Mouse (Mus musculus): ENCODE measurements around the gene Adgrl3. TPM values are rescaled to one million over a fixed set of nuclear protein-coding genes. Genes with fewer than 3 reads are reported as not detected.
"Not testable (repeated sequence)": the region's sequence is repeated elsewhere in the genome, so short reads cannot be mapped to it uniquely, and the experiment has no call there.

Gene Adgrl3
- total RNA-seq, 2 experiments from 2014 or later, result 3.7 to 4.3 TPM

DNA sequence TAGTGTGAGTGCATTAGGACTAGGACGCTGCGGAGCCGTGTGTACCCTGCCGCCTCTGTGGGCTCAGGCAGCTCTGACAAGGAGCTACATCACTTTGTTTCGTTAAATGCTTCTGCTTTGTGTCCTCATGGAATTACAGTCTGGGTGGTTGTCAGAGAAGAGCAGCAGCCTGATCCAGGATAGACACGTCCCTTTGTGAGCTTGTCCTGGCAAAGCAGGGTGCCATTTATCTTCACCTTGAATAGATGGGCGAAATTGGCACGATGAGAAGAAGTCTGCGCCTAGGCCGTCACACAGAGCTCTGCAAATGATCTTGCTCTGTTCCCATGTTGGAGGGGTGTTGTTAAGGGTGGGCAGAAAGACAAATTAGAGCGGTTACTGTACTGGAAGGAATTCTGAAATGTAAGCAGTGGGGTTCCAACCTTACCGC is 504.6 kb downstream of the Adgrl3 start:
- intact Hi-C loops (cut with DNase I), result loop anchor here (5.0 kb wide), 1 partner anchor 823 kb away; no protein-coding TSS in a partner anchor
- no peak for DNase-seq (ENCODE audit: low spot score)

DNA sequence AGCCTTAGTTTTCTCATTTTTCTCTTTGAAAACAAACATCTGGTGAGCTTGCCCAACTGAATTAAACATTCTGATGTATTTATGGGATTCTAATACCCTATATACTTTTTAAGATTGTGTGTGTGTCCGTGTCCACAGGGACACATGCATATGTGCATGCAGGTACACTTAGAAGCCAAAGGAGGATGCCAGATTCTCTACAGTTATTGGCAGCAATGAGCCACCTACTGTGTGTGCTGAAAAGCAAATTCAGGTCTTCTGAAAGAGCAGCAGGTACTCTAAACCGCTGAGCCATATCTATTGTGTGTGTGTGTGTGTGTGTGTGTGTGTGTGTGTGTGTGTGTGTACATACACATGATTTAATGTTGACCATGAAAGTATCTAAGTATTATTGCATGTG is 505.4 kb downstream of the Adgrl3 start:
- intact Hi-C loops (cut with DNase I), result no loop called here
- no peak for DNase-seq (ENCODE audit: low spot score)

- intact Hi-C loops (cut with DNase I), result no loop called here
- no peak for DNase-seq (ENCODE audit: low spot score)
These were observed 511.7 kb downstream of the Adgrl3 start for GRCm38 (mm10) chr5:81531639-81532038.

DNA sequence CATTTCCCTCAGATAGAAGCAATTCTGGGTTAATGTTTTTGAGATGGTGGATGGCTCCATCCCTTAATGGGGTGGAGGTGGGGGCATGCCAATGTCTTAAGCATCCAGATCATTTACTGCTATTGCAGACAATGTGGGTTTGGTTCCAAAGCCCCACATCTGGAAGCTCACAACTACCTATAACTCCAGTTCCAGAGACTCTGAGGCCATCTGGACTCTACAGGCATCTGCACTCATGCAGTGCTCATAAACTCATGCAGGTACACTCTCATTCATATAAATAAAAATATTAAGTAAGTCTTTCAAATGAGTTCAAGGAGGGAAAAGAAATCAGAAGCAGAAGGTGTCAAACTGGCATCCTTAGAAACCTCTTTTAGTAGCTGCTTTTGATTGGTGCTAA is 530.3 kb downstream of the Adgrl3 start:
- DNase-seq (ENCODE audit: low spot score), result no peak
- intact Hi-C loops (cut with DNase I), result no loop called here

- intact Hi-C loops (cut with DNase I); DNase-seq (ENCODE audit: low spot score): not testable (repeated sequence)
These were observed 535.2 kb downstream of the Adgrl3 start for GRCm38 (mm10) chr5:81555149-81555548.

DNA sequence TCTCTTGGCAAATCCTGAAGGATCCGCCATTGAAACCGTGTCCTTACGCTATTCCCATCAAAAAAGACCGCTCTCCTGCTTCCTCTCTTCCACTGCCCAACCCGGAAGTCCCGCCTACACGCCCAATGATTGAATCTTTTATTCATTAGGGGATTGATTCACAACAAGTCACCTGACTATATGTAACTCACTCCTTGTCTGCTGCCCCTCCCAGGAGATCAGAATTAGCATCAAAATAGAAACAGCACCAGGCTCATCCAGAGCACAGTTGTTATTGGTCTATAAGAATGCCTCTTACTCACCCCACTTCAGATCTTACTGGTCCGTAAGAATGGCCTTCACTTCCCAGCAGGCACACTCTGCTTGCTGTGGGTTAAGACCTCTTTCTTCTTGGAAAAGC is 536.1 kb downstream of the Adgrl3 start:
- intact Hi-C loops (cut with DNase I), result no loop called here
- no peak for DNase-seq (ENCODE audit: low spot score)

- intact Hi-C loops (cut with DNase I), result no loop called here
These were observed 539.0 kb downstream of the Adgrl3 start for GRCm38 (mm10) chr5:81558965-81559364.

DNA sequence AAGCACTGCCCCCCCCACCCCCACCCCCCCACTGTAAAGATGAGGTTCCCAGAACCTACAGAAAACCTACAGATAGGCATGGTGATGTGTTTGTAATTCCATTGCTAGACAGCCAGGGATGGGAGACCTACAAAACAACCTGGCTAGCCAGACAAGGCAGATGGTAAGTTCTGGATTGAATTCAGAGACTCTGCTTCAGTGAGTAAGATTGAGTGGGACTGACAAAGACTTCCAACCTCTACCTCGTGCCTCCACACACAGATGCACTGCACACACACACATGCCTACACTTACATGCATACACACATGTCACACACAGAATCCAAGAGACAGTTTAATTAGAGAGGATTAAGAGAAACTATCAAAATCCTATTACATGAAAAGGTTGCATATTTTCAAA is 544.4 kb downstream of the Adgrl3 start:
- no peak for DNase-seq (ENCODE audit: low spot score)
- intact Hi-C loops (cut with DNase I), result no loop called here

More at GRCm38 (mm10) chr5:81558965-81559364, 539.0 kb downstream of the Adgrl3 start:
- no peak for DNase-seq (ENCODE audit: low spot score)

DNA sequence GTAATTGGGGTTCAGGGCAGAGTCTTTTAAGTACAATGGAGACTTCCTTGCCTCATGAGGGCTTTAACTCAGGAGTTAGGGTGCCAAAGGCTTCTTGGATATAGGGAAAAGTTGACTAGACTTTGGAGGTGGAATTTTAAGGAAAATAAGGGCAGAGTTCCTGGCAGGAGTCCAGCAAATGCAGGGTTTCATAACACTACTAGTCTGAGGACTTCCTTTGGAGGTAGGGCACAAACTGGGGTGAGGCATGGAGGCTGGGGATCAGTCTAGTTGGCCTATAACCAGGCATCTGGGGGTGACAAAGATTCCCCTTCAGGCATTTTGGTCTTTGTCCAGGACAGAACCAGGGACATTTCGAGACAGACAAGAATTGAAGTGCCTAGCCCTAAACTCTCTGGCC is 546.6 kb downstream of the Adgrl3 start:
- intact Hi-C loops (cut with DNase I), result no loop called here
- no peak for DNase-seq (ENCODE audit: low spot score)

GRCm38 (mm10) chr5:81568743-81569142 is 548.8 kb downstream of the Adgrl3 start:
- DNase-seq (ENCODE audit: low spot score), result peak; percentile 3
- intact Hi-C loops (cut with DNase I), result no loop called here

DNA sequence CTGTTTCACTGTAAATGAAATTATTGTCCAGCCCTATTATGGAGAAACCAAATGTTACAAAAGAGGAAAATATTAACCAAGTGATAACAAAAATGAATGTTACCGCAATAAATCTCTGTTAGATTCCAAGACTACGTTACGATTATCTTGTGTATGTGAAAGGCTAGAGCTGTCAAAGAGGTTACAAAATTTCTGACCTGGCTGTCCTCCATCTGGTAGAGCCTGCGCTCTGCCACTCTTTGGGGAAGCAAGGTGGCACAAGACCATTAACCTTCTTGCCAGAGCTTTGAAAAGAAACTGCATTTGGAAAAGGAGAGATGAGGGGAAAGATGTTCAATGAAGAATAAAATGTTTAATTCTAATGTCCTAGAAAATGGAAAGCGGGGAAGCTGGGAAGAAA is 562.9 kb downstream of the Adgrl3 start:
- DNase-seq (ENCODE audit: low spot score), result no peak
- intact Hi-C loops (cut with DNase I), result no loop called here

- DNase-seq (ENCODE audit: low spot score), result no peak
- intact Hi-C loops (cut with DNase I), result no loop called here
These were observed 563.5 kb downstream of the Adgrl3 start for GRCm38 (mm10) chr5:81583425-81583824.

- no peak for DNase-seq (ENCODE audit: low spot score)
- intact Hi-C loops (cut with DNase I), result no loop called here
These were observed 565.0 kb downstream of the Adgrl3 start for GRCm38 (mm10) chr5:81584945-81585344.

DNA sequence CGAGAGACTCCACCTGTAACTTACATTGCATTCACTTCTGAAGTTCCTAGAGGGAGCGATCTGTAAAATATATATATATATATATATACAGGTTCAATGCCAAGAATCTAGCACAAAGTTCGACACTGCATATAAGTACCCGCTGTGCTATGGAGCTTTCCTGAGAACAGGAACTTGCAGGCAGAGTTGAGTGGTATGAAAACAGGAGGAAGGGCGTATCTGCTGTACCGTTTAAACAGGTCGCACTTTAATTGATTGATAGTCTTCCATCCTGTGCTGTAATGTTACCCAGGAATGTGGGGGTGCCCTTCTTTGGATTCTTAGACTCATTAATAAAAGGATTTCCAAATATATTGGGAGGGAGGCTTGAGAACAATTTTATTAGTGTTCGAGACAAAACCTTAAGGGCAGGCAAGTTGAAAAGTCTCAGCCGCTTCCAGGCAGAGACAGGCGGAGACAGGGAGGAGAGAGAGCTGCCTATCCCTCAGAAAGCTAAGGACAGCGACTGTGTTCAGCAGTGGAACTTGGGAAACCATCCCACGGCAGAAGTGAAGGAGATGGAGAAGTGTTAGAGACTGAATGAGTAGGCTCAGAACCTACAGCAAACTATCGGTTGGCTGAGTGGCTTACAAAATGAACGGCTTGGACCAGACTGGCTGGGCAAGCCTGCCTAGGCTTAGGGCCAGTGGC is 570.2 kb downstream of the Adgrl3 start:
- intact Hi-C loops (cut with DNase I), result no loop called here
- DNase-seq (ENCODE audit: low spot score), result no peak

GRCm38 (mm10) chr5:81591481-81591880 is 571.5 kb downstream of the Adgrl3 start:
- no peak for DNase-seq (ENCODE audit: low spot score)
- intact Hi-C loops (cut with DNase I), result no loop called here

DNA sequence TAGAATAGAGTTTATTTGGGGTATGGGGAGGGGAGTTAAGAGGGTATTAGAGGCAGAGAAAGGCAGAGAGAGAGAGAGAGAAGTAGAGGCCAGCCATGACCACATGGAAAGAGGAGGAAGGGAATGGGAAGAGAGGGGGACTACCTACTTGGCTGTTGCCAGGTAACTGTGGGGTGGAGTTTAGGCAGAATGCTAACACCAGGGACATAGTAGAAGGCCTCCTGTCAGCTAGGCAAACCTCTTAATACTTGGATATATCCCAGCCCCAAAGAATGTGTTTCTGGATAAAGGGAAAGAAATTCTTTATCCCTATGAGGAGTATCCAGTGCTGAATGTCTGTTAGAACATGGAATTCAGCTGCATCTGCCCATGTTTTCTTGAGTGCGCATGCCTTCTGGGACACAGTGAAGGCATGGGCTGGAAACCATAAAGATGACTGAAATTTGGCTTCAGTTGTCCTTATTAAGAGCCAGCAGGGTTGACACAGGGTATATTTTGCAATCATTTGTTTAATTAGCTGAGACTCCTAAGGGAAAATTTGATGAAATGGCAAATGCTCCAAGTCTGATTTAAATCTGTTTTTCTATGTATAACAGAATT is 573.6 kb downstream of the Adgrl3 start:
- DNase-seq (ENCODE audit: low spot score), result no peak
- intact Hi-C loops (cut with DNase I), result no loop called here

DNA sequence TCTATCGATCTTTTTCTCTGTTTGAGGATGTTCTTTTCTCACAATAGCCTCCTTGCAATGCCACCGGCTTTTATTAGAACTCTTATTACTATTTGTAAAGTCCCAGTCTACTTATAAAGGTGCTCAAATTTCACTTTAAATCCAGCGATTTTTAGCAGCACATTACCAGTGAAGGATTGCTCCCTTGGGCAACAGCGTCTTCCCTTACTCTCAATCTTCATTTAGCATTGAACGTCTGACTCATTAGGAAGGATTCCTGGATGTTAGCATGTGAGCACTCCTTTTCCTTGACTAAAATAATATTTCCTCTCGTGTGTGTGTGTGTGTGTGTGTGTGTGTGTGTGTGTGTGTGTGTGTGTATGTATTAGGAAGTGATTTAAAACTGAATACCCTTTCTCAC is 578.1 kb downstream of the Adgrl3 start:
- intact Hi-C loops (cut with DNase I), result no loop called here
- no peak for DNase-seq (ENCODE audit: low spot score)

- intact Hi-C loops (cut with DNase I), result no loop called here
- DNase-seq (ENCODE audit: low spot score), result no peak
These were observed 583.0 kb downstream of the Adgrl3 start for GRCm38 (mm10) chr5:81602889-81603288.

DNA sequence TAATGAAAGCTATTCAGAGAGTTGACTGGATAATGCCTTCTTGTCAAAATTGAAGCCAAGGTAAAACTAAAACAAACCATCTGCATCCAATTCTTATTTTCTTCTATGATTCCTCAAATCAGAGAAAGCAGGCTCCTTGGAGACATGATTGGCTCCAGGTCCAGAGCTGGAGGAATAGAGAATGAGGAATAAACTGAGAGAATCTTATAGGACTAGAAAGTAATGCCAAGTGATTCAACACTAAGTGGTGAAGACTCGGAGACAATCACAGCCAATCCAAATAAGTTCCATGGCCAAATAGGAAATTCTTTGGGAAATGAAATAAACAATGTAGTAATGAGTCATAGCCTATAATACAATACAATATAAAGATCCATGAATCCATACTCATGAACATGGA is 585.7 kb downstream of the Adgrl3 start:
- intact Hi-C loops (cut with DNase I), result no loop called here
- no peak for DNase-seq (ENCODE audit: low spot score)

- intact Hi-C loops (cut with DNase I), result no loop called here
- no peak for DNase-seq (ENCODE audit: low spot score)
These were observed 590.3 kb downstream of the Adgrl3 start for GRCm38 (mm10) chr5:81610223-81610622.

DNA sequence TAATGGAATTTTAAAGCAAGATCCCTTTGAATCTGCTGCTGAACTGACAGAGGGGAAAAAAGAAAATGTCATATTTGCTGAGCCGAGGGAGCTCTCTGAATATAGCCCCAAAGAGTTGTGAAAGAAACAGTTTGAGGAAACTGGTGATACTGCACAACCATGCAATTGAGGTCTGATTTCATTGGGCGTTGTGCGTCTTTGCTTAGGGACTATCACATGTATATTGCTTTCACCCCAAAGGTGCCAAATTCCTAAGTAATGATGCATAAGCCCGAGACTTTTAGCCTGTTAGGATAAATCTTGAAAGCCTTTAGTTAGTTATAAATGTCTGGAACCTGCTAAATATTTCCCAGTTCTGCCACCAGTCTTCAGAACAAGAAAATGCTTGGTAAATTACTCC is 594.7 kb downstream of the Adgrl3 start:
- DNase-seq (ENCODE audit: low spot score), result no peak
- intact Hi-C loops (cut with DNase I), result no loop called here

- intact Hi-C loops (cut with DNase I), result no loop called here
- no peak for DNase-seq (ENCODE audit: low spot score)
These were observed 601.2 kb downstream of the Adgrl3 start for GRCm38 (mm10) chr5:81621106-81621505.

Data from heart, postnatal 25 days (tissue).